Comparison of ENCODE assay signal across 14 mouse cellular contexts in genomic region chr4:154655134-154655910, GRCm38 (mm10). TPM values are rescaled to one million over a fixed set of nuclear protein-coding genes. Genes with fewer than 3 reads are reported as not detected.
A peak's percentile ranks its signal among the peaks of the same experiment; 100 is the strongest.
DNase-seq lines count a peak whose midpoint lies in the region; ATAC-seq and TF ChIP-seq lines count a peak whose summit lies in the region.
"Had no signal": no experiment of that assay in that cellular context is flagged by ENCODE, and none has a peak within 500 bp of the region (broad histone marks: within the 10 kb centered on the region; RNA-seq: fewer than 3 reads in every experiment).

No protein-coding gene starts in this region.

- no peak overlapping the region for H3K4me3 ChIP-seq in lung, postnatal 0 days (ENCODE audit: low read depth, low read length)

- no peaks in the 10 kb centered on the region for H3K9me3 ChIP-seq in lung, postnatal 0 days (ENCODE audit: low read length)

- 57% methylated on average over 15 of the region's 15 CpGs for WGBS in lung, postnatal 0 days

- ATAC-seq in lung, postnatal 0 days = no peak
- ATAC-seq: liver, postnatal 0 days had no signal

- H3K4me1 ChIP-seq in lung, postnatal 0 days (ENCODE audit: insufficient read depth, low read depth, low read length) = no peaks in the 10 kb centered on the region

- H3K27ac ChIP-seq in lung, postnatal 0 days (ENCODE audit: low read length) = no peak overlapping the region

- DNase-seq in heart, postnatal 10 days = peak; percentile 42 to 45
- DNase-seq in heart, postnatal 25 days (ENCODE audit: low spot score) = no peak
- peak; percentile 54 for DNase-seq in lung, postnatal 10 days
- DNase-seq in lung, postnatal 0 days (ENCODE audit: low spot score) = no peak
- peak; percentile 46 for DNase-seq in gastrocnemius, adult 18-20 months (ENCODE audit: low spot score)
- peak; percentile 28 for DNase-seq in right cerebral cortex, postnatal 25 days
- DNase-seq in urinary bladder, postnatal 4 days (ENCODE audit: low spot score in 2 of 2) = no peak
- no peak for DNase-seq in neural tube, embryonic 10.5 days (ENCODE audit: extremely low spot score, low spot score)
- DNase-seq: cerebellum, postnatal 36 days; liver, postnatal 0 days had no signal

- no peak overlapping the region for H3K4me2 ChIP-seq in lung, postnatal 0 days (replicated peaks; ENCODE audit: low read depth, low read length)

- intact Hi-C loops in heart, postnatal 10 days (cut with DNase I) = no loop called here
- intact Hi-C loops in heart, postnatal 25 days (cut with DNase I) = no loop called here

- H3K9ac ChIP-seq in lung, postnatal 0 days (replicated peaks; ENCODE audit: low read depth) = no peak overlapping the region
- H3K9ac ChIP-seq: liver, postnatal 0 days had no signal

- no peak for TF ChIP-seq CTCF in lung, postnatal 0 days (IDR thresholded peaks at IDR 0.05)

- H3K36me3 ChIP-seq in lung, postnatal 0 days (ENCODE audit: insufficient read depth, low read length) = no peaks in the 10 kb centered on the region

- no peaks in the 10 kb centered on the region for H3K27me3 ChIP-seq in lung, postnatal 0 days (replicated peaks; ENCODE audit: insufficient read depth, low read length)

- no peak for TF ChIP-seq EP300 in lung, postnatal 0 days (IDR thresholded peaks at IDR 0.05)

RNA-seq across cellular contexts. Expression of gene Actrt2, which starts 12.3 kb away (rescaled TPM):
- total RNA-seq in heart, postnatal 10 days (2021) = not detected
- not detected for total RNA-seq in heart, postnatal 25 days (2021)
- polyA plus RNA-seq in lung, postnatal 0 days (2015; fragmentation: Nextera tagmentation; extraction: Ambion mirVana) = not detected in 2 replicates
- not detected for total RNA-seq in gastrocnemius, adult 18-20 months (2021)
- total RNA-seq: adrenal gland, adult 18-20 months; granulocyte monocyte progenitor cell, adult 5-6 weeks; left cerebral cortex, postnatal 14 days had no signal
- polyA plus RNA-seq: intestine, embryonic 14.5 days; liver, postnatal 0 days had no signal

RNA-seq across cellular contexts. Expression of gene Prdm16, which starts 18.6 kb away (rescaled TPM):
- 10 to 100 TPM; 20.7 to 22.2 TPM for total RNA-seq in heart, postnatal 10 days (2021)
- 10 to 100 TPM; 12.9 to 13.4 TPM for total RNA-seq in heart, postnatal 25 days (2021)
- polyA plus RNA-seq in lung, postnatal 0 days (2015; fragmentation: Nextera tagmentation; extraction: Ambion mirVana) = 15.2 and 19.2 TPM in 2 replicates
- total RNA-seq in gastrocnemius, adult 18-20 months (2021) = 1 to 10 TPM; 1.4 to 2.0 TPM

Comparison
In these comparisons a context has a peak if more than half of its experiments do, and no peak if none do; other contexts are left out.
1. DNase-seq: peak in heart, postnatal 10 days (2 of 2), lung, postnatal 10 days (single experiment), gastrocnemius, adult 18-20 months (single experiment) and right cerebral cortex, postnatal 25 days (single experiment); none in heart, postnatal 25 days (single experiment), lung, postnatal 0 days (single experiment), urinary bladder, postnatal 4 days (0 of 2) and neural tube, embryonic 10.5 days (single experiment).
2. RNA of gene Prdm16, which starts 18.6 kb away (total RNA-seq): 20.7 to 22.2 TPM in heart, postnatal 10 days and 12.9 to 13.4 TPM in heart, postnatal 25 days; 1.4 to 2.0 TPM in gastrocnemius, adult 18-20 months; every median in the first group is over 4 times any median in the second.